Mouse (Mus musculus): ENCODE data around the gene Arsj.

DNA sequence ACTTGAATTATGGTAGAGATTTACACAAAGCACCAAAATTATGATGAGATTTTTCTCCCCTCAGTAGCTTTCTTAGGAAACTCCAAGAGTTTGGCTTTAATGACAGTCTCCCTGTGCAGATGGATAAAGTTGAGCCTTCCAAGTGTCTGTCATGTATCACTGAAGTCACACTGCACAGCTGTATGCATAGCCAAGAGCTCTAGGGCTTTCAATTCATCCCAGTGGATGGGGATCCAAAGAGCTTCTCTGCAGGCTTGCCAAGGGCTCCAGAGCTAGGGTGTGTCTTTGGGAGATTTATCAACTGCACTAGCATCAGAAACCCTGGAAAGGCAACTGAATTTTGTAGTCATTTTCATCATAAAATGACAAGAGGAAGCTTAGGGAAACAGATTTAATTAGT, 7.1 kb downstream of the Arsj start:
- TF ChIP-seq POLR2A (IDR thresholded peaks at IDR 0.05; ENCODE audit: borderline replicate concordance, extremely low read depth, low read depth, low read length) (no peak), CTCF (IDR thresholded peaks at IDR 0.05; ENCODE audit: insufficient read depth, low read length) (no peak)

Data from lung, adult 2 months (tissue).